Mouse (Mus musculus): ENCODE measurements at regions not wholly inside any gene's neighbourhood (a gene's known extent, or its start where the extent isn't known, plus 50 kb on each side); places are given as distances from the start of the nearest gene placed in this dataset.

- no peak overlapping the region for H3K4me3 ChIP-seq
- H3K27ac ChIP-seq (replicated peaks) = no peak overlapping the region
- H3K27me3 ChIP-seq = no peaks in the 10 kb centered on the region
- H3K4me1 ChIP-seq (replicated peaks) = no peaks in the 10 kb centered on the region
- no peak overlapping the region for H3K9ac ChIP-seq
- peak; percentile 81 for ATAC-seq (ENCODE audit: low FRiP score, low read depth)
- H3K36me3 ChIP-seq = no peaks in the 10 kb centered on the region
- 53% methylated on average over 5 of the region's 5 CpGs for WGBS
- H3K4me2 ChIP-seq = no peak overlapping the region
- no peaks in the 10 kb centered on the region for H3K9me3 ChIP-seq
These were observed 139.6 kb downstream of the Otor start for GRCm38 (mm10) chr2:143217760-143218358.

GRCm38 (mm10) chr2:143222326-143222725, 144.1 kb downstream of the Otor start:
- no peaks in the 10 kb centered on the region for H3K9me3 ChIP-seq
- H3K27ac ChIP-seq (replicated peaks) = no peak overlapping the region
- H3K36me3 ChIP-seq = no peaks in the 10 kb centered on the region
- H3K4me3 ChIP-seq = no peak overlapping the region
- H3K4me1 ChIP-seq (replicated peaks) = no peaks in the 10 kb centered on the region
- 79% methylated on average over 1 of the region's 1 CpGs for WGBS
- no peak overlapping the region for H3K4me2 ChIP-seq
- ATAC-seq (ENCODE audit: low FRiP score, low read depth) = no peak
- H3K9ac ChIP-seq = no peak overlapping the region
- H3K27me3 ChIP-seq = no peaks in the 10 kb centered on the region

- Histone ChIP-seq H3K4me3 (no peak overlapping the region), H3K27ac (replicated peaks) (no peak overlapping the region), H3K27me3 (no peaks in the 10 kb centered on the region), H3K9me3 (no peaks in the 10 kb centered on the region), H3K4me1 (replicated peaks) (no peaks in the 10 kb centered on the region), H3K36me3 (no peaks in the 10 kb centered on the region), H3K9ac (no peak overlapping the region), H3K4me2 (no peak overlapping the region)
- no peak for ATAC-seq (ENCODE audit: low FRiP score, low read depth)
- WGBS = 74% methylated on average over 4 of the region's 4 CpGs
These were observed 146.3 kb downstream of the Otor start for GRCm38 (mm10) chr2:143224410-143225130.

DNA sequence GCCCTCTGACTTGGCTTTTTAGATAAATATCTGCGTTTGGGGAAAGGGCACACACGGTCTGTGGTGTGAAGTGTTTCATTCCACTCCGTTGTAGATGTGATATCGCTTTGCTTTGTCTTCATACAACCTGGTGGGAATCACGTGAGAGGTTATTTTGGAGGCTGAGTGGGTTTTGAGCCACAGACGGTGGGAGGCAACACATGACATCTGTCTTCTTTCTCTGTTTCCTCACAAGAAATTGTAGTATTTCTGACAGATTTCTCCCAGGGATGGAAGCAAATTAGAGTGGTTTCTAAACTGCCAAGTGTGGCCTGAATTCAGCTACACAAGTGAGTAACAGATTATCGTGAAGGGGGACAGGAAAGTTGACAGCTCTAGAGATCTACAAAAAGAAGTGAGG, 155.5 kb downstream of the Otor start:
- H3K27me3 ChIP-seq = no peaks in the 10 kb centered on the region
- no peak overlapping the region for H3K27ac ChIP-seq (replicated peaks)
- H3K4me1 ChIP-seq (replicated peaks) = no peaks in the 10 kb centered on the region
- no peaks in the 10 kb centered on the region for H3K36me3 ChIP-seq
- H3K4me2 ChIP-seq = no peak overlapping the region
- H3K9me3 ChIP-seq = no peaks in the 10 kb centered on the region
- no peak overlapping the region for H3K9ac ChIP-seq
- 83% methylated on average over 7 of the region's 7 CpGs for WGBS
- ATAC-seq (ENCODE audit: low FRiP score, low read depth) = no peak
- H3K4me3 ChIP-seq = no peak overlapping the region

DNA sequence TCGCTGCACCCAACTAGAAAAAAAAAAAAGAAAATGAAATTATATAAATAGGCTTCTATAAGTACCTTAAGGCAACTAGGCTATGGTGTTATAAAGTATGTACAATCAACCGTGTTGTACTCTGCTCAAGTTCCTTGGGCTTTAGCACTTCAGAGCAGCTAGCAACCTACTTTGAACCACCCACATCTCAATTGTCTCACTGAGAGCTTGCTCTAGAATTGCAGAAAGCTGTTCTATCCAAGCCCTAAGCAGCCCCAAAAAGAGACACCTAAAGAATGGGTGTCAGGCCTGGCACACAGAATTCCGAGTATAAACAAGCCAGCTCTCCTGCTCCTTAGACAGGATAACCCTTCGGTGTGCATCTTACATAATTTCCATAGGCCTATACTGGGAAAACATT, 162.0 kb downstream of the Otor start:
- Histone ChIP-seq H3K4me2 (no peak overlapping the region), H3K27ac (replicated peaks) (no peak overlapping the region), H3K4me1 (replicated peaks) (no peaks in the 10 kb centered on the region), H3K36me3 (no peaks in the 10 kb centered on the region), H3K9me3 (no peaks in the 10 kb centered on the region), H3K4me3 (no peak overlapping the region), H3K9ac (no peak overlapping the region), H3K27me3 (no peaks in the 10 kb centered on the region)
- ATAC-seq (ENCODE audit: low FRiP score, low read depth) = no peak
- WGBS = 89% methylated on average over 4 of the region's 4 CpGs

- no peak overlapping the region for H3K4me3 ChIP-seq
- H3K27ac ChIP-seq (replicated peaks) = no peak overlapping the region
- WGBS = 92% methylated on average over 3 of the region's 3 CpGs
- ATAC-seq (ENCODE audit: low FRiP score, low read depth) = no peak
- no peak overlapping the region for H3K9ac ChIP-seq
- no peaks in the 10 kb centered on the region for H3K9me3 ChIP-seq
- H3K36me3 ChIP-seq = no peaks in the 10 kb centered on the region
- H3K4me2 ChIP-seq = no peak overlapping the region
- H3K4me1 ChIP-seq (replicated peaks) = no peaks in the 10 kb centered on the region
- H3K27me3 ChIP-seq = no peaks in the 10 kb centered on the region
These were observed 165.5 kb downstream of the Otor start for GRCm38 (mm10) chr2:143243741-143244140.

GRCm38 (mm10) chr2:143246131-143246665, 167.9 kb downstream of the Otor start:
- Histone ChIP-seq H3K4me2 (no peak overlapping the region), H3K9me3 (no peaks in the 10 kb centered on the region), H3K27ac (replicated peaks) (no peak overlapping the region), H3K4me1 (replicated peaks) (no peaks in the 10 kb centered on the region), H3K9ac (no peak overlapping the region), H3K36me3 (no peaks in the 10 kb centered on the region), H3K4me3 (no peak overlapping the region), H3K27me3 (no peaks in the 10 kb centered on the region)
- 82% methylated on average over 4 of the region's 4 CpGs for WGBS
- ATAC-seq (ENCODE audit: low FRiP score, low read depth) = no peak

DNA sequence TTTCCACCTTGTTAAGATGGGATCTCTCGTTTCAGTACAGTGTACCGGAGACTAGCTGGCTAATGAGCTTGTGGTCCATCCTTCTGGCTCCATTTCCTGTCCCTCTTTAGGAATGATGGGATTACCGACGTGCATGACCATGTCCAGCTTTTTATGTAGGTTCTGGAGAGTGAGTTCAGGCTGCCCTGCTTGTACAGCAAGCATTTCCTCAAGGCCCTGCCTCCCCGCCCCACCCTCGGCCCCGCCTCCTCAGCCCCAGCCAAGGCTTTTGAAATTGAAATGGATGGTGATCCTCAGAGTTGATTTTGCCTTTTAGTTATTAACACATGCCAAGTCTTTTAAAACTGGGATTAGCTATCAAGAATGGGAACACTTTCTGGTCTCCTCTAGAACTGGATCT, 190.8 kb downstream of the Otor start:
- ATAC-seq (ENCODE audit: low FRiP score, low read depth) = no peak
- WGBS = 51% methylated on average over 7 of the region's 7 CpGs
- Histone ChIP-seq H3K27me3 (no peaks in the 10 kb centered on the region), H3K27ac (replicated peaks) (no peak overlapping the region), H3K4me2 (no peak overlapping the region), H3K36me3 (no peaks in the 10 kb centered on the region), H3K9ac (no peak overlapping the region), H3K4me1 (replicated peaks) (no peaks in the 10 kb centered on the region), H3K9me3 (no peaks in the 10 kb centered on the region), H3K4me3 (no peak overlapping the region)

DNA sequence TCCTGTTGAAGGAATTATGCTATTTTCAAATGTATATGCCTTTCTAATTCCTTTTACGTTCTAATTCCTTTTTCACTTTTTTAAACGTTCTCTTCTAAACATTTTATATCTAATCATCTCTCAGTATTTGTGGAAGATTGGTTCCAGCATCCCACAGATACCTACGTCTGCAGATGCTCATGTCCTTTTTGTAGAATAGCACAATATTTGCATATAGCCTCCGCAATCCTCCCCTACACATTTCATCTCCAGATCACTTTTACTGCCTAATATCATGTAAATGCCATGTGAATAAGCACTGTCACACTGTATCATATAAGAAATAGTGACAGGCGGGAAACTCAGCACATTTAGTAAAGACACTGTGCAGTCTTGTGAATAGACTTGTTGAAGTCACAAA, 192.6 kb downstream of the Otor start:
- Histone ChIP-seq H3K27me3 (no peaks in the 10 kb centered on the region), H3K9ac (no peak overlapping the region), H3K9me3 (no peaks in the 10 kb centered on the region), H3K4me3 (no peak overlapping the region), H3K27ac (replicated peaks) (no peak overlapping the region), H3K4me2 (no peak overlapping the region), H3K36me3 (no peaks in the 10 kb centered on the region), H3K4me1 (replicated peaks) (no peaks in the 10 kb centered on the region)
- 70% methylated on average over 5 of the region's 5 CpGs for WGBS
- no peak for ATAC-seq (ENCODE audit: low FRiP score, low read depth)

DNA sequence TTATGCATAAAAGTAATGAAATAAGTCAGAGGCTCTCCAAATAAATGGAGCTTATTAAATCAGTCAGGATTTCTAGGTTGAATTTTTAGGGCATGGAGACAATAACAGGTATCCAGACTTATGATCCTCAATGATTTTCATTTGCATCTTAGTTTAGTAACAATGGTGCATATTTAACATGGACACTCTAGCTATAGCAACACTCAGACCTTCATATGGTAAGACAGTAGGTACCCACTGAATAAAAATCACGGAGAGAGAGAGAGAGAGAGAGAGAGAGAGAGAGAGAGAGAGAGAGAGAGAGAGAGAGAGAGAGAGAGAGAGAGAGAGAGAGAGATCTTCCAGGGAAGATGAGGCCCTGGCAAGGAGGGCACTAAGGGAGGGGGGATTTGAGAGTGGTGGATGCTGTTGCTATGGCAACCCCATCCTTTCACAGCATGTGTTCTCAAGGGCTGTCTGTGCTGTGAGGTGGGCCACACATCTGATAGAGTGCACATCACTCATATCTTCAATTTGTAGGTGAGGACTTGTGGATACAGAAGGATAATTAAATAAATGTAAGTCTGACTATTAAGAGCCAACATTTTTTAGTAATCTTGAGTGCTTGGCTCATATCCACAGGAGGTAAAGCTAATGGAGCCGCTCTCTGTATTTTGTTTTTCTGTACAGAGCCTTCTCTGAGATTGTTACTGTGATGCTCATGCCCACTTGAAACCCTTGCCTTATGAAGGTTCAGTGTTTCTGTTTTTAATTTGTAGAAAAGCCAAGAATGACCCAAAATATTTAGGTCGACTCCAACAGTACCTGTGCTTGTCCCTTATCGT, 227.7 kb downstream of the Otor start:
- ATAC-seq (ENCODE audit: low FRiP score, low read depth) = peak; percentile 95
- H3K9me3 ChIP-seq = no peaks in the 10 kb centered on the region
- WGBS = 56% methylated on average over 4 of the region's 4 CpGs

DNA sequence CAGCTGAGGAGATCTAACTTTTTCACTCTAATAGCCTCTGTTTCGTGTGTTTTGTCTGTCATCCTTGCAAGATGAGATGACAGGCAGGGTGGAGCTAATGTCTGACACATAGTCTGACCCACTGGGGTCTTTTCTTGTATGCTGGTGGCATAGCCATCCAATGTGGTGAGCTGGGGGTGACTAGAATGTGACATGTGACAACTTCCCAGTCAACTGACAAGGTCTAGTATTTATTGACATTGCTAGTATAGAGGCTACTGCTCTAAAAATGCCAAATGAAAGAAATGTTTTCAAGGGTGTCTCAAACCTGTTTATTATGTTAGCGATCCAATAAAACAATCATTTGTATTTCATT, 228.3 kb downstream of the Otor start:
- no peak for ATAC-seq (ENCODE audit: low FRiP score, low read depth)

More for the DNA sequence above, 227.7 kb downstream of the Otor start:
- Histone ChIP-seq H3K9ac (no peak overlapping the region), H3K27ac (replicated peaks) (peak overlapping the region; percentile 59), H3K27me3 (no peaks in the 10 kb centered on the region), H3K4me3 (no peak overlapping the region), H3K4me2 (no peak overlapping the region), H3K36me3 (no peaks in the 10 kb centered on the region), H3K4me1 (replicated peaks) (peaks cover 8% of the 10 kb centered on the region)

GRCm38 (mm10) chr2:143325486-143325885, 220.5 kb upstream of the Pcsk2 start:
- Histone ChIP-seq H3K27me3 (no peaks in the 10 kb centered on the region), H3K4me3 (no peak overlapping the region), H3K9ac (no peak overlapping the region), H3K27ac (replicated peaks) (no peak overlapping the region), H3K9me3 (no peaks in the 10 kb centered on the region), H3K4me1 (replicated peaks) (no peaks in the 10 kb centered on the region), H3K4me2 (no peak overlapping the region), H3K36me3 (no peaks in the 10 kb centered on the region)
- no peak for ATAC-seq (ENCODE audit: low FRiP score, low read depth)

More for the DNA sequence above, 228.3 kb downstream of the Otor start:
- H3K36me3 ChIP-seq = no peaks in the 10 kb centered on the region
- WGBS = 78% methylated on average over 2 of the region's 2 CpGs
- H3K27ac ChIP-seq (replicated peaks) = peak overlapping the region; percentile 59
- no peak overlapping the region for H3K4me3 ChIP-seq
- no peak overlapping the region for H3K4me2 ChIP-seq
- H3K9ac ChIP-seq = no peak overlapping the region
- no peaks in the 10 kb centered on the region for H3K27me3 ChIP-seq
- H3K4me1 ChIP-seq (replicated peaks) = peaks cover 8% of the 10 kb centered on the region
- no peaks in the 10 kb centered on the region for H3K9me3 ChIP-seq
